Mouse (Mus musculus) lung, postnatal 0 days (tissue): ENCODE measurements around the gene 4930432K21Rik. TPM values are rescaled to one million over a fixed set of nuclear protein-coding genes. Genes with fewer than 3 reads are reported as not detected.
A peak's percentile ranks its signal among the peaks of the same experiment; 100 is the strongest.

Experiments
- ATAC-seq: fragments of 200-750 bp; cut with Nextera tagmentation; 2 replicates; pipeline ENCODE4 v1.8.0; 2017; ENCODE audit warnings: moderate library complexity
- DNase-seq: peaks from one replicate; pipeline ENCODE4 v3.0.0-alpha.2; 2016; ENCODE audit warnings: low spot score
- H3K27ac ChIP-seq: fragments of 300-500 bp; sonication (generic); 2 replicates; pipeline ENCODE4 v1.5.1; 2014; ENCODE audit warnings: antibody characterized with exemption, mild to moderate bottlenecking, low read length, mixed read lengths
- H3K27me3 ChIP-seq: fragments of 300-500 bp; sonication (generic); replicated peaks from 2 replicates; pipeline ENCODE4 v1.6.1; 2014; ENCODE audit warnings: low read length, mixed read lengths; ENCODE audit not compliant: insufficient read depth
- H3K36me3 ChIP-seq: fragments of 300-500 bp; sonication (generic); 2 replicates; pipeline ENCODE4 v1.6.1; 2014; ENCODE audit warnings: low read length, mixed read lengths; ENCODE audit not compliant: insufficient read depth
- H3K4me1 ChIP-seq: fragments of 300-500 bp; sonication (generic); 2 replicates; pipeline ENCODE4 v1.6.1; 2014; ENCODE audit warnings: antibody characterized with exemption, low read depth, low read length, mixed read lengths; ENCODE audit not compliant: insufficient read depth
- H3K4me2 ChIP-seq: fragments of 300-500 bp; sonication (generic); replicated peaks from 2 replicates; pipeline ENCODE4 v1.6.1; 2014; ENCODE audit warnings: low read depth, mild to moderate bottlenecking, low read length, moderate library complexity, mixed read lengths
- H3K4me3 ChIP-seq: fragments of 300-500 bp; sonication (generic); 2 replicates; pipeline ENCODE4 v1.5.1; 2014; ENCODE audit warnings: low read depth, low read length
- H3K9ac ChIP-seq: fragments of 300-500 bp; sonication (generic); replicated peaks from 2 replicates; pipeline ENCODE4 v1.6.1; 2014; ENCODE audit warnings: low read depth, mild to moderate bottlenecking
- H3K9me3 ChIP-seq: fragments of 300-500 bp; sonication (generic); 2 replicates; pipeline ENCODE4 v1.6.1; 2016; ENCODE audit warnings: low read length, mixed read lengths
- CTCF ChIP-seq: IDR thresholded peaks from 2 replicates; pipeline ENCODE4 v1.5.1; 2016; ENCODE audit warnings: antibody characterized with exemption, mild to moderate bottlenecking
- EP300 ChIP-seq: IDR thresholded peaks from 2 replicates; pipeline ENCODE4 v1.6.1; 2016; ENCODE audit warnings: antibody characterized with exemption, mild to moderate bottlenecking, control low read depth
- WGBS: fragments of 180-500 bp; shearing (Covaris S2); extraction: QIAGEN DNeasy Blood & Tissue Kit; methylation state at CpG from one replicate; pipeline ENCODE4 v1.1.7; 2014; 5-methylcytosine and 5-hydroxymethylcytosine counted together
- polyA plus RNA-seq: library from polyadenylated mRNA; unstranded; fragments of >200 nt; fragmentation: Nextera tagmentation; extraction: Ambion mirVana; gene quantifications from 2 replicates; pipeline ENCODE4 v1.2.1, GENCODE M21; 2015

The 4930432K21Rik gene
- polyA plus RNA-seq, 1 experiment from 2014 or later: 1.0 TPM

- H3K4me1 ChIP-seq: peaks cover 17% of the 10 kb centered on the region; the same call in 1 of the 2 replicates
- H3K27me3 ChIP-seq: no peaks in the 10 kb centered on the region
- H3K4me3 ChIP-seq: no peak overlapping the region
- TF ChIP-seq CTCF (no peak), EP300 (no peak)
- peak overlapping the region; percentile 52 for H3K4me2 ChIP-seq
- H3K36me3 ChIP-seq: no peaks in the 10 kb centered on the region
- DNase-seq (peak; percentile 49), ATAC-seq (peak; percentile 29; the same call in 1 of the 2 replicates)
- H3K27ac ChIP-seq: no peak overlapping the region
- H3K9me3 ChIP-seq: no peaks in the 10 kb centered on the region
- H3K9ac ChIP-seq: no peak overlapping the region
- WGBS: 3% methylated on average over 16 of the region's 16 CpGs
Measured at GRCm38 (mm10) chr8:84180530-84181190, 32.8 kb downstream of the 4930432K21Rik start.

GRCm38 (mm10) chr8:84182833-84183232 is 35.0 kb downstream of the 4930432K21Rik start:
- TF ChIP-seq CTCF (no peak), EP300 (no peak)
- Histone ChIP-seq H3K36me3 (no peaks in the 10 kb centered on the region), H3K9ac (peak overlapping the region; percentile 80; the same call in 1 of the 2 replicates), H3K9me3 (no peaks in the 10 kb centered on the region), H3K4me1 (peaks cover 17% of the 10 kb centered on the region; the same call in 1 of the 2 replicates), H3K27ac (no peak overlapping the region), H3K4me3 (peak overlapping the region; percentile 75; the same call in 1 of the 2 replicates), H3K27me3 (no peaks in the 10 kb centered on the region), H3K4me2 (peak overlapping the region; percentile 98)
- DNase-seq: no peak
- no peak for ATAC-seq
- 23% methylated on average over 4 of the region's 4 CpGs for WGBS

GRCm38 (mm10) chr8:84183261-84184084 is 35.6 kb downstream of the 4930432K21Rik start:
- Histone ChIP-seq H3K27ac (peak overlapping the region; percentile 62), H3K9me3 (no peaks in the 10 kb centered on the region), H3K9ac (peak overlapping the region; percentile 80), H3K4me3 (peak overlapping the region; percentile 75), H3K27me3 (no peaks in the 10 kb centered on the region), H3K36me3 (no peaks in the 10 kb centered on the region), H3K4me1 (peaks cover 17% of the 10 kb centered on the region; the same call in 1 of the 2 replicates), H3K4me2 (peak overlapping the region; percentile 98)
- WGBS: 1% methylated on average over 50 of the region's 87 CpGs
- ATAC-seq: 0 out of 2 replicates have a peak, but pooled peaks have one; percentile 3
- DNase-seq: no peak
- TF ChIP-seq EP300 (no peak), CTCF (no peak)

GRCm38 (mm10) chr8:84184085-84185043 is 36.5 kb downstream of the 4930432K21Rik start:
- peak overlapping the region; percentile 80 for H3K9ac ChIP-seq
- ATAC-seq: peak; percentile 39
- H3K27ac ChIP-seq: peak overlapping the region; percentile 62
- H3K36me3 ChIP-seq: no peaks in the 10 kb centered on the region
- H3K4me3 ChIP-seq: peak overlapping the region; percentile 75
- H3K27me3 ChIP-seq: no peaks in the 10 kb centered on the region
- WGBS: 14% methylated on average over 21 of the region's 21 CpGs
- H3K9me3 ChIP-seq: no peaks in the 10 kb centered on the region
- DNase-seq: peak; percentile 37
- TF ChIP-seq CTCF (no peak), EP300 (no peak)
- peaks cover 17% of the 10 kb centered on the region; the same call in 1 of the 2 replicates for H3K4me1 ChIP-seq
- peak overlapping the region; percentile 98 for H3K4me2 ChIP-seq

- Histone ChIP-seq H3K27ac (peak within 1 kb of the TSS; percentile 62; the same call in 1 of the 2 replicates), H3K36me3 (no peaks in the 10 kb centered on the region), H3K4me3 (peak within 1 kb of the TSS; percentile 75), H3K4me1 (peaks cover 20% of the 10 kb centered on the region; the same call in 1 of the 2 replicates), H3K9me3 (no peaks in the 10 kb centered on the region), H3K4me2 (peak within 1 kb of the TSS; percentile 98), H3K9ac (peak within 1 kb of the TSS; percentile 80; the same call in 1 of the 2 replicates), H3K27me3 (no peaks in the 10 kb centered on the region)
- DNase-seq: no peak
- TF ChIP-seq EP300 (no peak), CTCF (no peak)
- 97% methylated on average over 7 of the region's 7 CpGs for WGBS
- ATAC-seq: no peak
Measured at GRCm38 (mm10) chr8:84185117-84185516, 37.3 kb downstream of the 4930432K21Rik start, which contains the start of gene Nanos3. Gene Nanos3, minus strand, starts transcription at chr8:84185217.
